Mouse (Mus musculus): ENCODE results near the gene Dynlt1c. TPM values are rescaled to one million over a fixed set of nuclear protein-coding genes. Genes with fewer than 3 reads are reported as not detected.
"Not testable (repeated sequence)": the region's sequence is repeated elsewhere in the genome, so short reads cannot be mapped to it uniquely, and the experiment has no call there.

Dynlt1c gene
- 2.6 and 5.9 TPM in 2 replicates for total RNA-seq (2017)

GRCm38 (mm10) chr17:6601204-6601911 is at the start of gene Dynlt1c:
Gene Dynlt1c, plus strand, starts transcription at chr17:6601671.
- ATAC-seq (replicated peaks; ENCODE audit: low read depth, poor library complexity, severe bottlenecking): peak; percentile 98

GRCm38 (mm10) chr17:6553798-6554197 is 47.7 kb upstream of the Dynlt1c start:
- ATAC-seq (replicated peaks; ENCODE audit: low read depth, poor library complexity, severe bottlenecking): peak; percentile 97

- not testable (repeated sequence) for ATAC-seq (replicated peaks; ENCODE audit: low read depth, poor library complexity, severe bottlenecking)
These were observed 47.2 kb upstream of the Dynlt1c start for GRCm38 (mm10) chr17:6554243-6554642.

GRCm38 (mm10) chr17:6559447-6560133 is 41.9 kb upstream of the Dynlt1c start:
- peak; percentile 78 for ATAC-seq (replicated peaks; ENCODE audit: low read depth, poor library complexity, severe bottlenecking)

- ATAC-seq (replicated peaks; ENCODE audit: low read depth, poor library complexity, severe bottlenecking): not testable (repeated sequence)
These were observed 36.6 kb upstream of the Dynlt1c start for GRCm38 (mm10) chr17:6564866-6565265.

- ATAC-seq (replicated peaks; ENCODE audit: low read depth, poor library complexity, severe bottlenecking): not testable (repeated sequence)
These were observed 33.6 kb upstream of the Dynlt1c start for GRCm38 (mm10) chr17:6567908-6568307.

GRCm38 (mm10) chr17:6571296-6571695 is 30.2 kb upstream of the Dynlt1c start:
- not testable (repeated sequence) for ATAC-seq (replicated peaks; ENCODE audit: low read depth, poor library complexity, severe bottlenecking)

- 0 out of 2 replicates have a peak, but pooled peaks have one; percentile 25 for ATAC-seq (replicated peaks; ENCODE audit: low read depth, poor library complexity, severe bottlenecking)
These were observed 29.3 kb upstream of the Dynlt1c start for GRCm38 (mm10) chr17:6572202-6572601.

GRCm38 (mm10) chr17:6575376-6575775 is 26.1 kb upstream of the Dynlt1c start:
- ATAC-seq (replicated peaks; ENCODE audit: low read depth, poor library complexity, severe bottlenecking): not testable (repeated sequence)

- ATAC-seq (replicated peaks; ENCODE audit: low read depth, poor library complexity, severe bottlenecking): 0 out of 2 replicates have a peak, but pooled peaks have one; percentile 39
These were observed 12.8 kb upstream of the Dynlt1c start for GRCm38 (mm10) chr17:6588672-6589071.

GRCm38 (mm10) chr17:6592109-6592508 is 9.4 kb upstream of the Dynlt1c start:
- not testable (repeated sequence) for ATAC-seq (replicated peaks; ENCODE audit: low read depth, poor library complexity, severe bottlenecking)

- not testable (repeated sequence) for ATAC-seq (replicated peaks; ENCODE audit: low read depth, poor library complexity, severe bottlenecking)
These were observed 7.6 kb upstream of the Dynlt1c start for GRCm38 (mm10) chr17:6593896-6594295.

- not testable (repeated sequence) for ATAC-seq (replicated peaks; ENCODE audit: low read depth, poor library complexity, severe bottlenecking)
These were observed 5.5 kb upstream of the Dynlt1c start for GRCm38 (mm10) chr17:6595776-6596497.

- not testable (repeated sequence) for ATAC-seq (replicated peaks; ENCODE audit: low read depth, poor library complexity, severe bottlenecking)
These were observed 3.1 kb upstream of the Dynlt1c start for GRCm38 (mm10) chr17:6598356-6598755.

GRCm38 (mm10) chr17:6600216-6600911 is 1.1 kb upstream of the Dynlt1c start:
- not testable (repeated sequence) for ATAC-seq (replicated peaks; ENCODE audit: low read depth, poor library complexity, severe bottlenecking)

- peak; percentile 10; the same call in 1 of the 2 replicates for ATAC-seq (replicated peaks; ENCODE audit: low read depth, poor library complexity, severe bottlenecking)
These were observed 734 bp downstream of the Dynlt1c start for GRCm38 (mm10) chr17:6602205-6602604.

- ATAC-seq (replicated peaks; ENCODE audit: low read depth, poor library complexity, severe bottlenecking): not testable (repeated sequence)
These were observed 3.9 kb downstream of the Dynlt1c start for GRCm38 (mm10) chr17:6605347-6605746.

GRCm38 (mm10) chr17:6613524-6613923 is 12.1 kb downstream of the Dynlt1c start:
- ATAC-seq (replicated peaks; ENCODE audit: low read depth, poor library complexity, severe bottlenecking): not testable (repeated sequence)

GRCm38 (mm10) chr17:6614316-6614715 is 12.8 kb downstream of the Dynlt1c start:
- ATAC-seq (replicated peaks; ENCODE audit: low read depth, poor library complexity, severe bottlenecking): not testable (repeated sequence)

GRCm38 (mm10) chr17:6616731-6617130 is 15.3 kb downstream of the Dynlt1c start:
- not testable (repeated sequence) for ATAC-seq (replicated peaks; ENCODE audit: low read depth, poor library complexity, severe bottlenecking)
